Mouse (Mus musculus): ENCODE measurements around the gene Synj2. TPM values are rescaled to one million over a fixed set of nuclear protein-coding genes. Genes with fewer than 3 reads are reported as not detected.
A peak's percentile ranks its signal among the peaks of the same experiment; 100 is the strongest.

Synj2 gene
- polyA plus RNA-seq, 1 experiment = 3.1 TPM

DNA sequence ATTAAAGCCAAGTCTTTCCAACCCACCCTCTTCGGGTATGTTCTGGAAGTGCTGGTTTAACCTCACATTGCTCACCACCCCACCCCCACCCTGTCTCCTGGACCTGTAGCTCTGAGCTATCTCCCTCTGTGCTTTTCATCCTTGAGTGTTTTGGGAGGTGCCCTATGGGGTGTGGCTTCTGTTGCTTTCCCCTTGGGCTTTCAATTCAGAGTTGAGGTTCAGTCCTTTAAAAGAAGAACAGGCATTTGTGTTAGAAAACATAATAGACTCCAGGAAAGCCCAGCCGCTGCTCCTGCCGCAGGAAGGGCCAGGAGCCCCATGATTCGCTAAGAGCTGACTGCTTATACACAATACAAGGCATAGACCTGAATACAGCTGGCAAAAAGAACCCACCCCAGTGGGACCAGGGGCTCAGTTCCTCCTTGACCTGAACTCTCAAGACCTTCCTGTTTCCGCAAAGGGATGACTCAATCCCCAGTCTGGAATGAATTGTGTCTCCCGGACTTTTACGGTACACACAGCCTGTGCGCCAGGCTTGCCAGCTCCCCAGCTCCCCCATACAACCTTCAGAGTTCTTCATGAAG is 36.9 kb downstream of the Synj2 start:
- 47% methylated on average over 8 of the region's 8 CpGs for WGBS
- no peak overlapping the region; the same call in 1 of the 2 replicates for H3K27ac ChIP-seq (ENCODE audit: control insufficient read depth, insufficient read depth, low read depth, low read length, poor library complexity)
- H3K4me3 ChIP-seq (replicated peaks; ENCODE audit: control insufficient read depth, low read depth, low read length) = no peak overlapping the region
- TF ChIP-seq POLR2A (IDR thresholded peaks at IDR 0.05; ENCODE audit: borderline replicate concordance, control insufficient read depth, low read depth, low read length) (no peak), CTCF (IDR thresholded peaks at IDR 0.05; ENCODE audit: control insufficient read depth, insufficient read depth, low read length) (no peak)
- peaks cover 3% of the 10 kb centered on the region for H3K4me1 ChIP-seq (ENCODE audit: control insufficient read depth, insufficient read depth, low read length)

GRCm38 (mm10) chr17:5978505-5979077 is 37.5 kb downstream of the Synj2 start:
- whole genome bisulfite sequencing = 57% methylated on average over 10 of the region's 10 CpGs
- TF ChIP-seq CTCF (IDR thresholded peaks at IDR 0.05; ENCODE audit: control insufficient read depth, insufficient read depth, low read length) = no peak
- no peak for TF ChIP-seq POLR2A (IDR thresholded peaks at IDR 0.05; ENCODE audit: borderline replicate concordance, control insufficient read depth, low read depth, low read length)
- H3K4me1 ChIP-seq (ENCODE audit: control insufficient read depth, insufficient read depth, low read length) = peaks cover 3% of the 10 kb centered on the region
- no peak overlapping the region for H3K27ac ChIP-seq (ENCODE audit: control insufficient read depth, insufficient read depth, low read depth, low read length, poor library complexity)
- H3K4me3 ChIP-seq (replicated peaks; ENCODE audit: control insufficient read depth, low read depth, low read length) = no peak overlapping the region

GRCm38 (mm10) chr17:5980860-5981259 is 39.8 kb downstream of the Synj2 start:
- 47% methylated on average over 6 of the region's 6 CpGs for WGBS
- peaks cover 3% of the 10 kb centered on the region for H3K4me1 ChIP-seq (ENCODE audit: control insufficient read depth, insufficient read depth, low read length)
- no peak overlapping the region for H3K27ac ChIP-seq (ENCODE audit: control insufficient read depth, insufficient read depth, low read depth, low read length, poor library complexity)
- TF ChIP-seq POLR2A (IDR thresholded peaks at IDR 0.05; ENCODE audit: borderline replicate concordance, control insufficient read depth, low read depth, low read length) (no peak), CTCF (IDR thresholded peaks at IDR 0.05; ENCODE audit: control insufficient read depth, insufficient read depth, low read length) (peak; percentile 52; the same call in 1 of the 2 replicates)
- H3K4me3 ChIP-seq (replicated peaks; ENCODE audit: control insufficient read depth, low read depth, low read length) = no peak overlapping the region

DNA sequence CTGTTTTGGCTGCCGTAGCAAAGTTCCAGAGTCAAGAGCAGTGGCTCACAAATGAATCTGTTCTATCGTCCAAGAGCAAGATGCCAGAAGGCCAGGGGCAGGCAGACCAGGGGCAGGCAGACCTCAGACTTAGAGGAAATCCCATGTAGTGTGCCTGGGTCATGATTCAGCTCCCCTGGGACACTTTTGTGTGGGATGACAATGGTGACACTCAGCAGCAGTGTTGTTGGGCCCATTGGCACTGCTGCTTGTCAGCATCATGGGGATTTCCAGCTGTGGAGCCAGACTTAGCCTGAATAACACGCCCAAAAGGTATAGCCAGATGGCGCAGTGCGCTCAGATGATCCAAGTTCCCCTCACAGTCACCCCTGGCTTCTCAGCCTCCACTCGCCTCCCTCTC is 42.1 kb downstream of the Synj2 start:
- no peak for TF ChIP-seq CTCF (IDR thresholded peaks at IDR 0.05; ENCODE audit: control insufficient read depth, insufficient read depth, low read length)
- TF ChIP-seq POLR2A (IDR thresholded peaks at IDR 0.05; ENCODE audit: borderline replicate concordance, control insufficient read depth, low read depth, low read length) = no peak
- no peak overlapping the region for H3K4me3 ChIP-seq (replicated peaks; ENCODE audit: control insufficient read depth, low read depth, low read length)
- 86% methylated on average over 6 of the region's 6 CpGs for WGBS
- no peak overlapping the region for H3K27ac ChIP-seq (ENCODE audit: control insufficient read depth, insufficient read depth, low read depth, low read length, poor library complexity)
- peaks cover 2% of the 10 kb centered on the region for H3K4me1 ChIP-seq (ENCODE audit: control insufficient read depth, insufficient read depth, low read length)

DNA sequence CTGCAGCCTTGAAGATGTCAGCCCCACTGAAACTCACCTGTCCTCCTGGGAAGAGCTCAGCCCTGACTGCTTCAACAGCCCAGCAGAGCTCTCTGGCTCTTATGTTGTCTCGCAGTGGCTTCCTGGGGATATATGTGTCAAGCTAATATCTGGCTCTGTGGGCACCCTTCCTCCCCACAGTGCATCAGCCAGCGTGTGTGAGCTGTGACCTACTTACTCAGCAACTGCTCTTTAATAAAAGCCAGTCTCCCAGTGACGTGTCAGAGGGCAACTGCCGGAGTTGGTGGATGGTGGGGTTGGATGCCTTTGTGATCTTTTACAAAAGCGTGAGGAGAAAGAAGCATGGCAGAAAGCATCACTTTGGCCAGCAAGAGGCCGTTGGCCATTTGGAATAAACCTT is 42.8 kb downstream of the Synj2 start:
- H3K4me3 ChIP-seq (replicated peaks; ENCODE audit: control insufficient read depth, low read depth, low read length) = no peak overlapping the region
- WGBS = 83% methylated on average over 6 of the region's 6 CpGs
- no peak overlapping the region for H3K27ac ChIP-seq (ENCODE audit: control insufficient read depth, insufficient read depth, low read depth, low read length, poor library complexity)
- no peak for TF ChIP-seq POLR2A (IDR thresholded peaks at IDR 0.05; ENCODE audit: borderline replicate concordance, control insufficient read depth, low read depth, low read length)
- no peak for TF ChIP-seq CTCF (IDR thresholded peaks at IDR 0.05; ENCODE audit: control insufficient read depth, insufficient read depth, low read length)
- no peaks in the 10 kb centered on the region for H3K4me1 ChIP-seq (ENCODE audit: control insufficient read depth, insufficient read depth, low read length)

DNA sequence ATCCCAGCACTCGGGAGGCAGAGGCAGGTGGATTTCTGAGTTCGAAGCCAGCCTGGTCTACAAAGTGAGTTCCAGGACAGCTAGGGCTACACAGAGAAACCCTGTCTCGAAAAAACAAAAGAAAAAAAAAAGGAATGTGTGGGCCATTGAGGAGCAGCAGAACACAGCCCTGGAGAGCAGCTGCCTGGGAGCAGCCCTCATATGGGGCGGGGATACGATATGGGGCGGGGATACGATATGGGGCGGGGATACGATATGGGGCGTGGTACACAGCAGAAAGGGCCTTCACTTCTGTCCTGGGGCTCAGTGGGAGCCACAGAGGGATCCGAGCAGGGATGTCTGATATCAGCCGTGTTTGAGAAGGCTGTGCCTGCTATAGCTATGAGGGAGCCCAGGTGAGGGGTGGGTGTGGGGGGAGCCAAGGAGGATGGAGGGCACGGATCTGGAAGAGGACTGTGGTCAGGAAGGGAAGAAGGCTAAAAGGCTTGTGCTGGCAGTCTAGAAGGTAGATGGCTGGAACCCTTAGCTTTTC is 43.7 kb downstream of the Synj2 start:
- H3K4me1 ChIP-seq (ENCODE audit: control insufficient read depth, insufficient read depth, low read length) = no peaks in the 10 kb centered on the region
- 84% methylated on average over 13 of the region's 13 CpGs for WGBS
- H3K4me3 ChIP-seq (replicated peaks; ENCODE audit: control insufficient read depth, low read depth, low read length) = no peak overlapping the region
- no peak for TF ChIP-seq POLR2A (IDR thresholded peaks at IDR 0.05; ENCODE audit: borderline replicate concordance, control insufficient read depth, low read depth, low read length)
- TF ChIP-seq CTCF (IDR thresholded peaks at IDR 0.05; ENCODE audit: control insufficient read depth, insufficient read depth, low read length) = no peak
- H3K27ac ChIP-seq (ENCODE audit: control insufficient read depth, insufficient read depth, low read depth, low read length, poor library complexity) = no peak overlapping the region

GRCm38 (mm10) chr17:5985271-5985670 is 44.2 kb downstream of the Synj2 start:
- Histone ChIP-seq H3K4me1 (ENCODE audit: control insufficient read depth, insufficient read depth, low read length) (no peaks in the 10 kb centered on the region), H3K27ac (ENCODE audit: control insufficient read depth, insufficient read depth, low read depth, low read length, poor library complexity) (no peak overlapping the region), H3K4me3 (replicated peaks; ENCODE audit: control insufficient read depth, low read depth, low read length) (no peak overlapping the region)
- WGBS = 94% methylated on average over 1 of the region's 1 CpGs
- TF ChIP-seq CTCF (IDR thresholded peaks at IDR 0.05; ENCODE audit: control insufficient read depth, insufficient read depth, low read length) (no peak), POLR2A (IDR thresholded peaks at IDR 0.05; ENCODE audit: borderline replicate concordance, control insufficient read depth, low read depth, low read length) (no peak)

GRCm38 (mm10) chr17:5987271-5988056 is 46.4 kb downstream of the Synj2 start:
- 68% methylated on average over 11 of the region's 11 CpGs for WGBS
- Histone ChIP-seq H3K4me3 (replicated peaks; ENCODE audit: control insufficient read depth, low read depth, low read length) (no peak overlapping the region), H3K4me1 (ENCODE audit: control insufficient read depth, insufficient read depth, low read length) (no peaks in the 10 kb centered on the region), H3K27ac (ENCODE audit: control insufficient read depth, insufficient read depth, low read depth, low read length, poor library complexity) (no peak overlapping the region)
- TF ChIP-seq POLR2A (IDR thresholded peaks at IDR 0.05; ENCODE audit: borderline replicate concordance, control insufficient read depth, low read depth, low read length) = no peak

Data from bone marrow, adult 2 months (tissue).